Mouse (Mus musculus) testis, adult 2 months (tissue): ENCODE results near the gene Cd164.

Source experiments
- CTCF ChIP-seq: fragments of 200-500 bp; IDR thresholded peaks from 2 replicates; pipeline ENCODE4 v1.5.1; 2012; ENCODE audit warnings: low read depth, mild to moderate bottlenecking, inconsistent platforms, low read length, moderate library complexity; ENCODE audit not compliant: control insufficient read depth, insufficient read depth, insufficient replicate concordance
- POLR2A ChIP-seq: fragments of 200-500 bp; IDR thresholded peaks from 2 replicates; pipeline ENCODE4 v1.6.1; 2012; ENCODE audit warnings: low read depth, mild to moderate bottlenecking, inconsistent platforms, low read length, moderate library complexity; ENCODE audit not compliant: control insufficient read depth

GRCm38 (mm10) chr10:41518508-41518980 is 670 bp upstream of the Cd164 start:
- TF ChIP-seq CTCF (0 out of 2 replicates have a peak, but pooled peaks have one; percentile 9), POLR2A (no peak)
